Comparison of ENCODE assay signal across 8 mouse cellular contexts in genomic region chr3:95310968-95311882, GRCm38 (mm10). TPM values are rescaled to one million over a fixed set of nuclear protein-coding genes. Genes with fewer than 3 reads are reported as not detected.
A peak's percentile ranks its signal among the peaks of the same experiment; 100 is the strongest.
DNase-seq lines count a peak whose midpoint lies in the region; ATAC-seq and TF ChIP-seq lines count a peak whose summit lies in the region.

No protein-coding gene starts in this region.

- intact Hi-C loops in heart, postnatal 36 days (cut with DNase I), result loop anchor here (5.0 kb wide), 2 partner anchors 81 to 141 kb away; no protein-coding TSS in a partner anchor

- peak; percentile 58 to 65 for DNase-seq in left cerebral cortex, adult 18-20 months (ENCODE audit: low spot score in 2 of 2)
- no peak for DNase-seq in left cerebral cortex, adult 11 months (ENCODE audit: low spot score)
- DNase-seq in adipocyte (ENCODE audit: low spot score) (peak; percentile 82), liver (peak; percentile 75)
- peak; percentile 72 to 75 for DNase-seq in heart, postnatal 36 days
- peak; percentile 55 for DNase-seq in thymus, postnatal 0 days (ENCODE audit: low spot score)

- no peak for TF ChIP-seq POLR2A in cortical plate, adult 2 months (IDR thresholded peaks at IDR 0.05; ENCODE audit: extremely low read depth, insufficient read depth, low read length)

- TF ChIP-seq CTCF in cortical plate, adult 2 months (IDR thresholded peaks at IDR 0.05; ENCODE audit: extremely low read depth, insufficient read depth, low read length), result peak; percentile 51

- H3K4me1 ChIP-seq in cortical plate, adult 2 months (ENCODE audit: control insufficient read depth, insufficient read depth, low read length), result peaks cover 2% of the 10 kb centered on the region; the same call in 1 of the 2 replicates

- H3K27ac ChIP-seq in cortical plate, adult 2 months (ENCODE audit: insufficient read depth, low read length), result no peak overlapping the region

- peak; percentile 54 for ATAC-seq in neutrophil, adult 5-6 weeks (ENCODE audit: extremely low read depth, insufficient number of reproducible peaks, low FRiP score, poor library complexity, severe bottlenecking)

- no peak overlapping the region for H3K4me3 ChIP-seq in cortical plate, adult 2 months (ENCODE audit: insufficient read depth, low read length)

RNA-seq across cellular contexts. Expression of gene Cers2, which starts 3.4 kb away (rescaled TPM):
- 10 to 100 TPM; 42.0 to 43.5 TPM for total RNA-seq in left cerebral cortex, adult 18-20 months (2021)
- polyA plus RNA-seq in cortical plate, adult 2 months (2012; rRNA removed), result 101 and 110 TPM in 2 replicates
- total RNA-seq in heart, postnatal 36 days (2021), result 10 to 100 TPM; 36.4 to 45.9 TPM
- 162 and 168 TPM in 2 replicates for total RNA-seq in neutrophil, adult 5-6 weeks (2017)
- 120 and 126 TPM in 2 replicates for polyA plus RNA-seq in thymus, postnatal 0 days (2015; fragmentation: Nextera tagmentation; extraction: Ambion mirVana)

RNA-seq across cellular contexts. Expression of gene Anxa9, which starts 4.2 kb away (rescaled TPM):
- total RNA-seq in left cerebral cortex, adult 18-20 months (2021), result under 1 TPM; 0.59 to 0.91 TPM
- 2.3 and 2.4 TPM in 2 replicates for polyA plus RNA-seq in cortical plate, adult 2 months (2012; rRNA removed)
- under 1 TPM; 0.53 to 0.60 TPM for total RNA-seq in heart, postnatal 36 days (2021)
- 1.5 and 2.3 TPM in 2 replicates for total RNA-seq in neutrophil, adult 5-6 weeks (2017)
- 0.50 and 0.73 TPM in 2 replicates for polyA plus RNA-seq in thymus, postnatal 0 days (2015; fragmentation: Nextera tagmentation; extraction: Ambion mirVana)

RNA-seq across cellular contexts. Expression of gene Prune1, which starts 29.3 kb away (rescaled TPM):
- 10 to 100 TPM; 24.3 to 24.4 TPM for total RNA-seq in left cerebral cortex, adult 18-20 months (2021)
- 24.8 and 26.2 TPM in 2 replicates for polyA plus RNA-seq in cortical plate, adult 2 months (2012; rRNA removed)
- total RNA-seq in heart, postnatal 36 days (2021), result 10 to 100 TPM; 24.1 to 26.6 TPM
- total RNA-seq in neutrophil, adult 5-6 weeks (2017), result 12.0 and 13.3 TPM in 2 replicates
- 9.0 and 10.1 TPM in 2 replicates for polyA plus RNA-seq in thymus, postnatal 0 days (2015; fragmentation: Nextera tagmentation; extraction: Ambion mirVana)

RNA-seq across cellular contexts. Expression of gene Mindy1, which starts 30.1 kb away (rescaled TPM):
- total RNA-seq in left cerebral cortex, adult 18-20 months (2021), result 10 to 100 TPM; 17.0 to 19.7 TPM
- 29.6 and 33.9 TPM in 2 replicates for polyA plus RNA-seq in cortical plate, adult 2 months (2012; rRNA removed)
- 10 to 100 TPM; 26.7 to 26.8 TPM for total RNA-seq in heart, postnatal 36 days (2021)
- total RNA-seq in neutrophil, adult 5-6 weeks (2017), result 107 and 116 TPM in 2 replicates
- polyA plus RNA-seq in thymus, postnatal 0 days (2015; fragmentation: Nextera tagmentation; extraction: Ambion mirVana), result 20.1 and 22.8 TPM in 2 replicates

RNA-seq across cellular contexts. Expression of gene Setdb1, which starts 45.8 kb away (rescaled TPM):
- 10 to 100 TPM; 33.1 to 34.7 TPM for total RNA-seq in left cerebral cortex, adult 18-20 months (2021)
- 34.6 and 37.5 TPM in 2 replicates for polyA plus RNA-seq in cortical plate, adult 2 months (2012; rRNA removed)
- total RNA-seq in heart, postnatal 36 days (2021), result 10 to 100 TPM; 12.6 to 13.8 TPM
- total RNA-seq in neutrophil, adult 5-6 weeks (2017), result 30.6 and 39.3 TPM in 2 replicates
- polyA plus RNA-seq in thymus, postnatal 0 days (2015; fragmentation: Nextera tagmentation; extraction: Ambion mirVana), result 22.6 and 23.8 TPM in 2 replicates
